Mouse (Mus musculus): Measurements from ENCODE around the gene Scrt2. TPM values are rescaled to one million over a fixed set of nuclear protein-coding genes. Genes with fewer than 3 reads are reported as not detected.
A peak's percentile ranks its signal among the peaks of the same experiment; 100 is the strongest.

Scrt2 gene
- polyA plus RNA-seq, 1 experiment = 15.4 TPM

- peak overlapping the region; percentile 97 for H3K27ac ChIP-seq (ENCODE audit: insufficient read depth, low read length)
- DNase-seq = peak in 1 of 2 experiments; percentile 45
- 15% methylated on average over 17 of the region's 17 CpGs for WGBS
- no peaks in the 10 kb centered on the region for H3K27me3 ChIP-seq (ENCODE audit: control insufficient read depth, insufficient read depth, low read length)
- peak overlapping the region; percentile 70 for H3K4me3 ChIP-seq (replicated peaks; ENCODE audit: insufficient read depth, low read depth, low read length)
- peaks cover 16% of the 10 kb centered on the region for H3K4me1 ChIP-seq (ENCODE audit: control insufficient read depth, insufficient read depth, low read length)
- no peak for TF ChIP-seq CTCF (IDR thresholded peaks at IDR 0.05; ENCODE audit: borderline replicate concordance, insufficient read depth, low read depth, low read length)
- TF ChIP-seq POLR2A (IDR thresholded peaks at IDR 0.05; ENCODE audit: borderline replicate concordance, insufficient read depth, low read length) = no peak
These were observed 23.5 kb downstream of the Scrt2 start for GRCm38 (mm10) chr2:152104711-152105317.

GRCm38 (mm10) chr2:152105318-152106224 lies 24.2 kb downstream of the Scrt2 start, which contains the start of gene Srxn1:
Gene Srxn1 (plus strand): TSS chr2:152105516.
- H3K27ac ChIP-seq (ENCODE audit: insufficient read depth, low read length) = peak within 1 kb of the TSS; percentile 97
- TF ChIP-seq POLR2A (IDR thresholded peaks at IDR 0.05; ENCODE audit: borderline replicate concordance, insufficient read depth, low read length) (peak; percentile 87), CTCF (IDR thresholded peaks at IDR 0.05; ENCODE audit: borderline replicate concordance, insufficient read depth, low read depth, low read length) (no peak)
- peaks cover 16% of the 10 kb centered on the region for H3K4me1 ChIP-seq (ENCODE audit: control insufficient read depth, insufficient read depth, low read length)
- peak within 1 kb of the TSS; percentile 70 for H3K4me3 ChIP-seq (replicated peaks; ENCODE audit: insufficient read depth, low read depth, low read length)
- under 1% methylated on average over 82 of the region's 84 CpGs for WGBS
- no peaks in the 10 kb centered on the region for H3K27me3 ChIP-seq (ENCODE audit: control insufficient read depth, insufficient read depth, low read length)
- peak; percentile 95 to 96 for DNase-seq

- peak overlapping the region; percentile 70 for H3K4me3 ChIP-seq (replicated peaks; ENCODE audit: insufficient read depth, low read depth, low read length)
- H3K27ac ChIP-seq (ENCODE audit: insufficient read depth, low read length) = no peak overlapping the region
- 66% methylated on average over 3 of the region's 3 CpGs for WGBS
- no peak for TF ChIP-seq POLR2A (IDR thresholded peaks at IDR 0.05; ENCODE audit: borderline replicate concordance, insufficient read depth, low read length)
- no peaks in the 10 kb centered on the region for H3K27me3 ChIP-seq (ENCODE audit: control insufficient read depth, insufficient read depth, low read length)
- DNase-seq = no peak
- peaks cover 16% of the 10 kb centered on the region for H3K4me1 ChIP-seq (ENCODE audit: control insufficient read depth, insufficient read depth, low read length)
These were observed 24.9 kb downstream of the Scrt2 start for GRCm38 (mm10) chr2:152106225-152106595.

GRCm38 (mm10) chr2:152106597-152106996 lies 25.3 kb downstream of the Scrt2 start:
- Histone ChIP-seq H3K4me1 (ENCODE audit: control insufficient read depth, insufficient read depth, low read length) (peaks cover 14% of the 10 kb centered on the region), H3K27ac (ENCODE audit: insufficient read depth, low read length) (no peak overlapping the region), H3K27me3 (ENCODE audit: control insufficient read depth, insufficient read depth, low read length) (no peaks in the 10 kb centered on the region), H3K4me3 (replicated peaks; ENCODE audit: insufficient read depth, low read depth, low read length) (peak overlapping the region; percentile 70)
- no peak for DNase-seq
- TF ChIP-seq CTCF (IDR thresholded peaks at IDR 0.05; ENCODE audit: borderline replicate concordance, insufficient read depth, low read depth, low read length) (no peak), POLR2A (IDR thresholded peaks at IDR 0.05; ENCODE audit: borderline replicate concordance, insufficient read depth, low read length) (no peak)
- 94% methylated on average over 10 of the region's 10 CpGs for WGBS

- H3K27ac ChIP-seq (ENCODE audit: insufficient read depth, low read length) = no peak overlapping the region
- 42% methylated on average over 7 of the region's 7 CpGs for WGBS
- DNase-seq = no peak
- H3K27me3 ChIP-seq (ENCODE audit: control insufficient read depth, insufficient read depth, low read length) = no peaks in the 10 kb centered on the region
- peaks cover 14% of the 10 kb centered on the region for H3K4me1 ChIP-seq (ENCODE audit: control insufficient read depth, insufficient read depth, low read length)
- H3K4me3 ChIP-seq (replicated peaks; ENCODE audit: insufficient read depth, low read depth, low read length) = no peak overlapping the region
- TF ChIP-seq POLR2A (IDR thresholded peaks at IDR 0.05; ENCODE audit: borderline replicate concordance, insufficient read depth, low read length) (no peak), CTCF (IDR thresholded peaks at IDR 0.05; ENCODE audit: borderline replicate concordance, insufficient read depth, low read depth, low read length) (no peak)
These were observed 27.4 kb downstream of the Scrt2 start for GRCm38 (mm10) chr2:152108702-152109101.

- TF ChIP-seq CTCF (IDR thresholded peaks at IDR 0.05; ENCODE audit: borderline replicate concordance, insufficient read depth, low read depth, low read length) = no peak
- no peak for TF ChIP-seq POLR2A (IDR thresholded peaks at IDR 0.05; ENCODE audit: borderline replicate concordance, insufficient read depth, low read length)
- no peak for DNase-seq
- H3K4me1 ChIP-seq (ENCODE audit: control insufficient read depth, insufficient read depth, low read length) = peaks cover 14% of the 10 kb centered on the region
- H3K27me3 ChIP-seq (ENCODE audit: control insufficient read depth, insufficient read depth, low read length) = no peaks in the 10 kb centered on the region
- WGBS = 90% methylated on average over 5 of the region's 5 CpGs
- no peak overlapping the region for H3K27ac ChIP-seq (ENCODE audit: insufficient read depth, low read length)
- no peak overlapping the region for H3K4me3 ChIP-seq (replicated peaks; ENCODE audit: insufficient read depth, low read depth, low read length)
These were observed 28.1 kb downstream of the Scrt2 start for GRCm38 (mm10) chr2:152109386-152109785.

GRCm38 (mm10) chr2:152111311-152111710 lies 30.0 kb downstream of the Scrt2 start:
- no peak overlapping the region for H3K4me3 ChIP-seq (replicated peaks; ENCODE audit: insufficient read depth, low read depth, low read length)
- 3% methylated on average over 2 of the region's 2 CpGs for WGBS
- no peaks in the 10 kb centered on the region; the same call in 1 of the 2 replicates for H3K27me3 ChIP-seq (ENCODE audit: control insufficient read depth, insufficient read depth, low read length)
- no peak for DNase-seq
- peaks cover 14% of the 10 kb centered on the region for H3K4me1 ChIP-seq (ENCODE audit: control insufficient read depth, insufficient read depth, low read length)
- no peak overlapping the region for H3K27ac ChIP-seq (ENCODE audit: insufficient read depth, low read length)
- TF ChIP-seq POLR2A (IDR thresholded peaks at IDR 0.05; ENCODE audit: borderline replicate concordance, insufficient read depth, low read length) = no peak
- TF ChIP-seq CTCF (IDR thresholded peaks at IDR 0.05; ENCODE audit: borderline replicate concordance, insufficient read depth, low read depth, low read length) = no peak
